Mouse (Mus musculus) kidney, postnatal 25 days (tissue): ENCODE measurements around the gene Smu1.

Experiments
- DNase-seq, 2 experiments: peaks; one replicate each; pipeline ENCODE4 v3.0.0; 2021; ENCODE audit warnings: mixed read lengths in 2 of 2

The Smu1 gene

DNA sequence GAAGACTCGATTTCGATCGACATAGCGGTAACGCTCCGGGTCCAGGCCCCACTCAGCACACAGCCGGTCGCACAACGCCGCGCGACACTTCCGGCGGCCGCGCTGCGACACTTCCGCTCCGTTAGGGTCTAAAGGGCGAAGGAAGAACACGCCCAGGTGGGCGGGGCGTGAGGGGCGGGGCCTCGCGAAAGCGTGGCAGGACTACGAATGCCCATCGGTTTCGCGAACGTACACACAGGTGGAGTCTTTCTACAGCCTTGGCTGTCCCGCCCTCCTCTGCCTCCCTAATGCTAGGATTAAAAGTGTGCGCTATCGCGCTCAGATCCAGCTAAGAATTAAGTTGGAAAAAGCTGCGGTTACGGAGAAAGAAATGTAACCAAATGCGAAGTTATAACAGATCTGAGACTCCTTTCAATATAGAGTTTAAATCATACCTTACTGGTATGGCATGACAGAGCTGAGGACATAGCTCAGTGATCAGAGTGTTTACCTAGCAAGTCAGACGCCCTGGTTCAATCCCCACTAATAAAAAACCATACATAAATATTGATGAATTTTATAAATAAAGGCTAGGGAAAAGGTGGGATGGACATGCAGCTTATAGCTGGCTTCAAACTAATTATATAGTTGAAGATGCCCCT is at the start of gene Smu1:
Gene Smu1, minus strand, starts transcription at position 144 of the 641 bp plus-strand sequence.
- peak; percentile 96 to 98 for DNase-seq

DNA sequence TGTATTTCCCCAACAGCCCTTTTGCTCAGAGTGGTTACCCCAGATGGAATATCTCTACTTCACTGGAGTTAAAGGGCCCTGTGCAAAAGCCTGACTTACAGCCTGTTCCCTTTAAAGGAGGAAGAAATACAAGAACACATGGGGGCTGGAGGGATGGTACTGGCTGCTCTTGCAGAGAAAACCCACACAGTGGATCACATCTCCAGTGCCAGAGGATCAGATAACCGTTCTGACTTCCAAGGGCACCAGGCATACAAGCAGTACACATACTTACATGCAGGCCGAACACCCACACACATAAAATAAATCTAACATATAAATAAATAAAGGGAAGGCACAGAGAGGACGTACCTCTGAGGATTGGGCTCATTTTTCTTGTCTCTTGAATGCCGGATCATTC is 49.7 kb upstream of the Smu1 start:
- DNase-seq = no peak

DNA sequence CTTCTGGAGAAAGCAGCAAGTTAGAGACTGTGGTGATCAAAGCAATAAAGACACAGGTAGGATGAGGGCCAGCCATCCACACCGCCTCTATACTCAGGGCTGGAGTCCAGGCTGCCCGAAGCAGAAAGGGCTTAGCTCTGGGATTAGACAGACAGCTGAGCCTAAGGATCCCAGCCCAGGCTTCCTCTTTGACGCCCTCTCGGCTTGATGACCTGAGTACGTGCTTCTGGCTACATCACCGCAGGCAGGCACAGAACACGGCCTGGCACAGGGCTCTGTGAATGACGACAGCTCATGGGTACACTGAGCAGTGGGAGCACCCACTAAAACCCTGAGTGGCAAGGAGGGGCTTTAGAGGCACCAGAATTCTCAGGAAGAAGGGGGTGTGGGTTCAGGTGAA is 47.7 kb upstream of the Smu1 start:
- DNase-seq = peak in 1 of 2 experiments; percentile 26

DNA sequence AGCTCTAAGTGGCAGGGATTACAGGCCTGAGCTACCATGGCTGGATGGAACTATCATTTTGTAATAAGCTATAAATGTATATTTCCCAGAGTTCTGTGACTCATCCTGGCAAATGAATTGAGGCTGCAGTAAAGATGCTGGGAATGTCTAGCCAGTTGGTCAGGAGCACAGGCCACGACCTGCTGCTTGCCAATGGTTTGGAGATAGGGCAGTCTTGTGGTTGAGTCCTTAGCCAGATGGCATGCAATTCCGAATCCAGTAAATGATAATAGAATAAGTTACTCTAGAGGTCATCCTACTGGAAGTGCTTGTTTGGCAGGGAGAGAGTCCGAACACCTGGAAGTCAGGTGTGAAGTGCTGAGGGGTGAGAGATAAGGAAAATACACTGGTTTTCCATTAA is 45.1 kb upstream of the Smu1 start:
- DNase-seq = no peak

DNA sequence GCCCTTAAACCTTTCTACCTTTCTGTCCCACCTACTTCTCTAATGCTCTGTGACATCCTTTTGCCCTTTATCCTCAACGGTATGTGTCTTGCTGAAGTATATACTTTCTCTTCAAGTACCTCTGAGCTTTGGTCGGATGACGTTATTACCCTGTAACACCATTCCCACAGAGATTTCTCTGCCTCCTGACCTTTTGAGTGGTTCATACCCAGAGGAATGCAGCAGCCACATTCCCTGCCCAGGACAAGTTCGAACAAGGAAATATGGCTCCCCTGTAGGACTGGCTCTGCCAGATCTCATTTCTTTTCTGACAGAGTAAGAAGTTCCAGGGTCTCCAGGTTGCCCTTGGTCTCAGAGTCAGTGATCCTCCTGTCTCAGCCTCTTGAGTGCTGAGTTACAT is 44.2 kb upstream of the Smu1 start:
- DNase-seq = no peak

DNA sequence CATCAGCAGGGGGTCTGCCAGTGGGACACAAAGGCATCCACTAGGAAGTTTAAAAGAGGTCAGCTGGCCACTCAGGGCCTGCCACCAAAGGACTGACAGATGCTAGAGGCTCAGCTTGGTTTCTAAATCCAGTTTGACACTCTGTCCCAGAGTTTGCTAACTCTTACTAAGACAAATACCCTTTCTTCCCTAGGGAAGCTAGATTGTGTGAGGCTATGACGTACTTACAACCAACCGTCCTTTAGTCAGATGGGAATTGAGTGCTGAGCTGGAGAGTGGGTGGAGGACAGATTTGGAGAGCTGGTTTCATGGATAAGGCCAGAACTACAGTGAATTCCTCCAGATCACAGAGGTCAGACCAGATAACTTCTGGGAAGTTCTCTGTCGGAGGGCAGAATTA is 43.1 kb upstream of the Smu1 start:
- no peak for DNase-seq

DNA sequence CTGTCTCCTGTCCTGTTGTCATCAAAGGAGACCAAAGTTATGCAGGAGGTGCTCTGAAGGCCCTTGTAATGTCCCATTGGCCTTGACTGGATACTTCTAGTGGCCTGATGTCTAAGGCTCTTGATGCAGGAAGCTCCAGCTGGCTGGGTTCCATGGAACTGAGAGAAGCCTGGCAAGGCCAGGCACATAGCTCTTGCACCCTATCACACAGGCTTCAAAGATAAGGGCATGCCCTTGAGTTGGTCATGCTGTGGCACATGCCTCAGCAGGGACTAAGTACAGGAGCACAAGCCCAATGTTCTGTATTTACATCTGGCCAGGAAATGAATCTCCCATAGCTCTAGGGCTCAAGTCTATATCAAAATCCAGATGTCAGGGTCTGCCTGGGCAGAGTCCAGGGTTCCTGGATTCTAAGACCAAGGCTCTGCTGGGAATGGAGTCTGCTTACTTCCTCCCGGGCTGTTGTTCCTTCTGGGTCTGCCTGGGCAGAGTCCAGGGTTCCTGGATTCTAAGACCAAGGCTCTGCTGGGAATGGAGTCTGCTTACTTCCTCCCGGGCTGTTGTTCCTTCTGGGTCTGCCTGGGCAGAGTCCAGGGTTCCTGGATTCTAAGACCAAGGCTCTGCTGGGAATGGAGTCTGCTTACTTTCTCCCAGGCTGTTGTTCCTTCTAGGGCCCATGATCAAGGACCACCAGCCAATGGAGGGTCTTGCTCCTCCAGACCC is 41.3 kb upstream of the Smu1 start:
- peak; percentile 56 to 57 for DNase-seq

DNA sequence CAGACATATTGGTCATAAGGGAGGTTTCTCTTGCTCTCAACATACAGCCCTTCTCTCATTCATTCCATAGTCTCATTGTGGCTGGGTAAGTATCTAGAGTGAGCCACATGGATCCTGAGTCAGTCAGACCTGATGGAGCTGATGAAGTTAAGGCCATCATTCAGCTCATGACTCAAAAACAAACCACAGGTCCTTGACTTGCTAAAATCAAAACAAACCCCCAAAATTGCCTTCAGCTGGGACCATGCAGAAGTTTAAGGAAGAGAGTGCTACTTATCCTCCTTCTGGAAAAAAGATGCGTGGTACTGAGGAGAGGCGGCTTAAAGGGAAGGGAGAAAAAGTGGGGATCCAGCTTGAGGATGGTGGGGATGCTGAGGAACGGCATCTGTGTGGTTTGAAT is 38.0 kb upstream of the Smu1 start:
- no peak for DNase-seq

DNA sequence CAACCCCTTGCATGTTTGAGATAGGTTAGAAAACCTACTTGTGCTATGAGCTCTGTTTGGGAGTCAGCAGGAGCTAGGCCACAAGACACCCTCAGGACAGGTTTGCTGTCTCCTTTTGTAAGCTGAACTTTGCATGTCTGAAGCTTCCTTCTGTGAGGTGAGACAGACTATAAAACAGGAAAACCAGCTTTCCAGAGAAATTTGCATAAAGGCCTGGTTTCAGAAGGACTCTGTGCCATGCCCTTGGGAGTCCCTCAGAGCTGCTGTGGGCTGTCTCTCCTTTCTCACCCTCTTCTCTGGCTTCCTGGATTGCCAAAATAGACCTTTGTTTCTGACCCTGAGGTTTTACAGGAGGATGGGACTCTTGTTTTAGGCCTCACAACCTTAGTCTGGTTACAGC is 36.6 kb upstream of the Smu1 start:
- no peak for DNase-seq

DNA sequence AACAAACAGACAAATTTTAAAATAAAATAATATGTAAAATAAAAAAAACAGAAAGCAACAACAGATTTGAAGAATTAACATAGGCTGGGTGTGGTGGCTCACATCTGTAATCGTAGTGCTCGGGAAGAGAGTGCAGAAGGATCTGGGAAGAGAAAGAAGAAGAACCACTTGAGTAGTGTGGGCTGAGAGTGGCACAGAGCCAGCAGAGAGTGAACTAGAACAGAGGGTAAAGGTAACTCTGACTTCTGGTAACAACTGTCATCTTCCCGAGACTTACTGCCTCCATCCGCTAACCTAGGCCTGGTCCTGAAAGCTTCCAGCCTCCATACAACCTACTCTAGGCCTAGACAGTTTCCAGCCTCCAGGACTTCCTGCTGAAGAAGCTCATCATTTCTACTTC is 33.5 kb upstream of the Smu1 start:
- DNase-seq = peak; percentile 59 to 67

DNA sequence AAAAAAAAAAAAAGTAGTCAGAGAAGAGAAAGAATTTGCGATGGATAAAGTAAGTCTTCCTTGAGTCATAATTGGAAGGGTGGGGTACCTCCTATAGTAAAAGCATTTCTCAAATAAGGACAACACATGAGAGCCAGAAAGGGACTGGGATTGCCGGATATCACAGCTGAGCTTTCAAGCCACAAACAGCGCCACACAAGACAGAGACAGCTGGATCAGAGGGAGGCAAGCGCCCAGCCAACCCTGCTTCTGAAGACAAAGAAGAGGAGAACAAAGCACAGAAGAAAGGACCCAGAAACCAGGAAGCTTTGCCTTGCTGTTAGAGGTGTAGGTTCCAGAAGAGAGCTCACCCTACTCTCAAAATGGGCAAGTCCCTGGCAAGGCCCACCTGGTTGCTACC is 28.9 kb upstream of the Smu1 start:
- no peak for DNase-seq

DNA sequence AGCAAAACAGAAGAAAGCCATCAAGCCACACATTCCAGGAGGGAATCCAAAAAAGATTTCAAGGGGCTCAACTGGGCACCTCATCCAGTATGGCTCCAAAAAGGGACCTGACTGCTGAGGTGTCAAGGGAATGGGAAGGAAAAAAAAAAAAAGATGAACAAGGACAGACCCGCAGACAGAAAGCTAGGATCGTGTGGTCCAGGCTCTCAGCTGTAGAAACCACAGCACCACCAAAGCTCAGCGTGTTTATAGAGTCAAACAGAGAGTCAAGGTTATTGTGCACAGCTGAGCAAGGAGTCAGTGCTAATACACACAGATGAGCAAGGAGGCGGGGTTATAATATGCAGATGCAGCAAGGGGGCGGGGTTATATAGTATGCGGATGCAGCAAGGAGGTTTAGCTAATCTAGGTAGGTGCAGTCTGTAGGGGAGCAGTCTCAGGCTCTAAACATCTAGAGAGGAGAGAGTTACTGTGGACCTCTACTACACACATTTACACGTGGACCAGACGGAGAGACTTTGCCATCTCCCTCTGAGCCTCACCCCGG is 28.0 kb upstream of the Smu1 start:
- DNase-seq = no peak

DNA sequence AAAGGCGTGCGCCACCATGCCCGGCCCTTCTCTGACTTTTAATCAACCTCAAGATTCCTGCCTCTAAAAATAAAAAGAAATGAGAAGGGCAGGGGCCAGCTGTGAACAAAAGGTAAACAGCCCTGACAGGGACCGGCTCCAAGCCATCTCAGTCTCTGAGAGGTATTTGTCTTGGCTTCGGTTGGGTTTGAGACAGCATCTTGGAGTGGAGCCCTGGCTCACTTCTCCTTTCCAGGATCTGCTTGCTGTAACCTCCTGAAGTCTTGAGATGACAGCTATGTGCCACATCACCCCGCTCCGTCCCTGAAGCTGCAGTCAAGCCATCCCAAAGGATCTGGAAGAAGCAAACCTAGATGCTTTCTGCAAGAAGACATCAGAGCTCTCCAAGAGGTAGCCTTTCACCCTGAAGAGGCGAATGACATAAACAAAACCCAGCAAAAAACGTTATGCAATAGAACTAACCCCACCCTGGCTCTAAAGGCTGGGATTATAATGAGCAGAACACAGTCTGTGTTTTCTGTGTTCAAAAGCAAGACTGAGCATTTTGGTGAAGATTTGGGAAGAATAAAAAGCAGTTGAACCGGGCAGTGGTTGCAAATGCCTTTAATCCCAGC is 26.9 kb upstream of the Smu1 start:
- DNase-seq = peak; percentile 60 to 78

DNA sequence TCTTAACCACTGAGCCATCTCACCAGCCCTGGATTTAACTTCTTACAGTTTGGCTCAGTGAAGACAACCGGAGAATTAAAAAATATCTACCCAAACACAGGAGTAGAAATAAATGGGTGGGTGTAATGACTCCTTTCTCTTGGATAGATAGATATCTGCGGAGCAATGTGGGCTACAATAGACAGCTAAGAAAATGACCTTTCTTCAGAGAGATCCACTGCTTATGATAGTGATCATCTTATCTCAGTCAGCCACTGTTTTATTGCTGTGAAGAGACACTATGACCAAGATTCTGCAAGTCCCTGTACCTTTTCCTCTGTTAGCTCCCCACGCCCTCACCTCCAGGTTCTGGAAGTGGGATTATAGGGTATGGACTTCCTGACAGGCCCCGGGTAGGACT is 25.3 kb upstream of the Smu1 start:
- DNase-seq = no peak

DNA sequence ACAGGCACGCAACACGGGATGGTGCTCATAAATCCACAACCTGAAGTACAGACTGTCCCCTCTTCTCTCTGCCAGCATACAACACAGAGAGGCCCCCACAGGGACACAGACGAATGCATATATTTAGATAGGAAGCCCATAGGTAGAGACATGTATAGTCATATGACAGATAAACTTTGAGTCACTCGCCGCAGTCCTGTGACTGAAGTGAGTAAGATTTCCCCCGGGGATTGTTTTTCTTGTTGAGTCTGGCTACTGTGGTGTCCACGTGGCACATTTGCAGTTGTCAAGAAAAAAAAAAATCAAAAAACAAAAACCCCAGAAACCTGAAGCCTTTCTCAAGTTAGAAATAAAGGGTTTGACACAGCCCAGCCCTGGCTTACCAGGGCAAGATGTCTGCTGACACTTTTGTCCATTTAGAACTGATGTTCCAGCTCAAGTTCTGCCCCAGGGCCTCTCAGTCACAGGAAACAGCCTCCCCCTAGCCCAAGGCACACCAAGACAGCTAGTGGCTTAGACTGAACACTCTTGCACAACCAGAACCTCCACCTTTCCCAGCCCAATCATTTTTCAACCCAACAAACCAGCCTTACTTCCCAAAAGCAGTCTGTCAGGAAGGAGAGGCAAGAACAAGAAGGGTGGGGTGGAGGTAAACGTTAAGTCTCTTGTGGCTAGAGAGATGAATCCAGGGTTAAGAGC is 24.2 kb upstream of the Smu1 start:
- DNase-seq = no peak

DNA sequence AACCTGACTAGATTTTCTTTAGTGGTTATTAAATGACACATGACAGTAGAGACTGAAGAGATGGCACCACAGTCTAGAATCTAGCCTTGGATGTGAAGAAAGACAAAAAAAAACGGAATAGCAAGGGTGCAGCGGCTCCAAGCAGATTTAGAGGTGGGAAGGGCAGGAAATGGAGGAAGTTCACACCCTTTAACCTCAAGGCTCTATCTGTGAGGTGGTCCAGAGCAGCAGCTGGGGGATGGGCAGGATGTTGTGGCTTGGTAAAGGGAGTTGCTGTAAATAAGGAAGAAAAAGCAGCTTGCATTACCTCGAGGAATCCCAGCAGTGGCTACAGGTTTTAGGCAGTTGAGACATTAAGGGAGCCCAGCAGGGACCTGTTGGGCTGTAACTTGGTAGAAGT is 23.4 kb upstream of the Smu1 start:
- peak; percentile 76 to 82 for DNase-seq

DNA sequence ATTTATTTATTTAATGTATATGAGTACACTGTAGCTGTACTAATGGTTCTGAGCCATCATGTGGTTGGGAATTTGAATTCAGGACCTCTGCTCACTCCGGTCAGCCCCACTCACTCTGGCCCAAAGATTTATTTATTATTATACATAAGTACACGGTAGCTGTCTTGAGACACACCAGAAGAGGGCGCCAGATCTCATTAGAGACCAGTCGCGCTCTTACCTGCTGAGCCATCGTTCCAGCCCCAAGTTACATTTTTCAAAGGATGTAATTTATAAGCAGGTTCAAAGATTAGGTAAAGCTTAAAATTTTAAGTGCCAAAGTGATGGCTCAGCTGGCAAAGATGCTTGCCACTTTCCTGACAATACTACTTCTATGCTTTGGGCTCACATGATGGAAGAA is 20.9 kb upstream of the Smu1 start:
- peak; percentile 57 to 66 for DNase-seq

DNA sequence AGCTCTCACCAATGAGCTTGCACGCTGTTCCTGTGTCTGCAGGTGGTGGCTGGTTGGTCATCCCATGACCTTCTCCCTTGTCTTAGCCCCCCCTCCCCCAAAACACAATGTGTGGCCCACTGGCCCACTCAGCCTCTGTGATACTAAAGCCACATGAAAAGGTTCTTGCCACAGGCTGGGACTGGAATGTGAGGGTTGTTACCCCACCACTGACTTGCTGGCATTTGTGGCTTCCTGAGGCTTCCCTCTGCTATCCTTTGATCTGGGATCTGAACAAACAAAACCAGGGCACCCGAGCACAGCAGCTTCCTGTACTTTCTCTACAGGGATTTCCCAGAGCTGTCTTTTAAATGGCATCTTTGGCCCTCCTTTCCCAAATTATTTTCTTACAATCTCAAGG is 19.4 kb upstream of the Smu1 start:
- DNase-seq = no peak

DNA sequence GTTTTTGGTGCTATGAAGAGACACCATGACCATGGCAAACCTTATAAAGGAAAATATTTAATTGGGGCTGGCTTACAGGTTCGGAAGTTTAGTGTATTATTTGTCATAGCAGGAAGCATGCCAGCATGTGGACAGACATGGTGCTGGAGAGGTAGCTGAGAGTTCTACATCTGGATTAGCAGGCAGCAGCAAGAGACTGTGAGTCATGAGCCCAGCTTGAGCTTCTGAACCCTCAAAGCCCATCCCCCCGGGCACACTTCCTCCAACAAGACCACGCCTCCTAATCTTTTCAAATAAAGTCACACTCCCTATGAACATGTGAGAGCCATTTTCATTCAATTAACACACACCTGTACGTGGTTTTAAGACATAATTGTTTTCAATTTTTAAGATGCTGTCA is 18.7 kb upstream of the Smu1 start:
- no peak for DNase-seq

DNA sequence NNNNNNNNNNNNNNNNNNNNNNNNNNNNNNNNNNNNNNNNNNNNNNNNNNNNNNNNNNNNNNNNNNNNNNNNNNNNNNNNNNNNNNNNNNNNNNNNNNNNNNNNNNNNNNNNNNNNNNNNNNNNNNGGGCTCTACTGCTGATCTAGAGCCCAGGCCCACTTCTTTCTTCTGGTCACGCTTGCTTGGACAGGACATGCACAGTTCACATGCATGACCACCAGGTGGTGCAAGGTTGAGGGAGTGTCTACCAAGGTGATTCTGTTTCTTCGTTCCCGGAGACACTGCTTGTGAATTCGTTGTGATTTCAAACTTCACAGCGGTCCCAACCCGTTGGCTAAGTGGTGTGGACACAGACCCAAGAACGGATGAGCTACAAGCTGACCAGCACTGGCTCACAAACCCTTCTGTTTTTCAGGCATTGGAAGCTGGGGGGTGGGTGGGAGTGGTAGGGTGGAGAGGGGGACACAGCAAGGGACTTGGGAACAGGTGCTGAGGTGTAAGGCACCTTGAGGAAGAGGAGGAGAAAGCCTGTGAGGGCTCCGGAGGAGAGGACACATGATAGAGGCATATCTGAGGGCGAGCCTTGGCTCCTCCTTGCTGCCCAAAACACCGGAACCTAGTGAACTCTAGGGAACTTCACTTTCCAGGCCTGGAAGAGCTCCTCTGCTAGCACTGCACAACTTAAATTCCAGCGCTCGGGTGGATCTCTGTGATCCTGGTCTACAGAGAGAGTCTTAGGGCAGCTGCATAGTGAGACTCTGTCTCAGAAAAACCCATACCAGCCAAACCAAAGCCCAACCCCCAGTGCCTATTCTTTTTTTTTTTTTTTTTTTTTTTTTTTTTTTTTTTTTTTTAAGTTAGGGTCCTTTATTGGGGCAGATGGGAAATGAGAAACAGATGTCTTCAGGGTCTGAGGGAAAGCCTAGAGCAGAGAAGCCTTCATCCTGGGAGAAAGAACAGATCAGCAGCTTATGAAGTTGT is 16.8 kb upstream of the Smu1 start:
- peak; percentile 85 to 87 for DNase-seq

DNA sequence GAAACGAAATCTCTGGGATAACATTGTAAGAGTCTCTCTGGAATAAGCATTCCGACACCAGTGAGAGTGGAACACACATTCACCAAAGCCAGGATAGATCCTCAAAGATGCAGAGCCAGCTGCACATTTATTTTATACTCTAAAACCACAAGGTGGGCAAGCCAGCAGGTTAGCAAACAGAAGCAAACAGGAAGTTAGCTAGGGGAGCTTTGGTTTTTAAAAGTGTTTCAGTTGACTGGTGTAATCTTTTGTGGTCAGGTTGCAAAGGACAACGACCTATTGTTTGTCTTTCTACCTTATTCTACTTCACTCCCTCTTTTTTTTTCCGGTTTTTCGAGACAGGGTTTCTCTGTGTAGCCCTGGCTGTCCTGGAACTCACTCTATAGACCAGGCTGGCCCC is 2.2 kb upstream of the Smu1 start:
- DNase-seq = no peak

DNA sequence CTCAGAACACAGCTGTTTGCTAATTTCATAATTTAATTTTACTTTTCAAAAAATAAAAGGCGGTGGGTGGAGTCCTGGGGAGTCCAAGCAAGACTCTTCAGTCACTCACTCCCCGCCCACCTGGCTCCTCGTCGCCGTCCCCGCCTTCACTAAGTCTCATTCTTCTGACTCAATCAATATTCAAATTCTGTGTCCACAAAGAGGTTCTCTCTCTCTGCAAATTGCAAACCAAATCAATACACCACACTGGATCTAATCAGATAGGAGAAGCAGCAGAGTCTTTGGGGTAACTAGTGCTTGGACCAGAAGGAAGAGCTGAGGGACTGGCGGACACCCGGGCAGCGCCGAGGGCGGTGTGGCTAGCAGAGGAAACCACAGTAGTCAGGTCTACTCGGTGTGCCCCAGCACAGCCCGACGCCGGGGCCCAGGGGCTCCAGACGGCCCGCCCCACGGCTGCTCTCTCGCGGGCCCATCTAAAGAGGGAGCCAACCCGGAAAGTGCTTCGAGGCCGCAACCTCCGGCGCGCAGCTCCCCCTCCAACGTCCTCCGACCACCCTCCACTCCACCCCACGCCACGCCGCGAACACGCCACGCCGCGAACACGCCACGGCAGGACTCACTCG is 455 bp downstream of the Smu1 start:
- no peak for DNase-seq
